In genomic region chr16:87136503-87136902, GRCm38 (mm10) we compare ENCODE assay signal across 24 mouse cellular contexts.
"Had no signal": no experiment of that assay in that cellular context is flagged by ENCODE, and none has a peak within 500 bp of the region (broad histone marks: within the 10 kb centered on the region; RNA-seq: fewer than 3 reads in every experiment).

No protein-coding gene starts in this region.

- H3K4me1 ChIP-seq: embryonic facial prominence, embryonic 10.5 days; embryonic facial prominence, embryonic 12.5 days; embryonic facial prominence, embryonic 13.5 days; embryonic facial prominence, embryonic 15.5 days; forebrain, embryonic 10.5 days; forebrain, embryonic 12.5 days; forebrain, embryonic 13.5 days; forebrain, embryonic 15.5 days had no signal

- H3K9ac ChIP-seq: embryonic facial prominence, embryonic 12.5 days; embryonic facial prominence, embryonic 13.5 days; embryonic facial prominence, embryonic 15.5 days; forebrain, embryonic 12.5 days; forebrain, embryonic 13.5 days; forebrain, embryonic 15.5 days; forebrain, postnatal 0 days had no signal

- DNase-seq: cerebellum, adult 9-10 months; cerebellum, adult 9-11 months; cerebellum, postnatal 10 days; cerebellum, postnatal 14 days; cerebellum, postnatal 25 days; cerebellum, postnatal 36 days; embryo, embryonic 11 days; forebrain, postnatal 0 days; gastrocnemius, postnatal 10 days; gastrocnemius, postnatal 14 days; gastrocnemius, postnatal 25 days; gastrocnemius, postnatal 36 days; heart, adult 18-20 months; heart, adult 2 months had no signal

- H3K4me2 ChIP-seq: embryonic facial prominence, embryonic 12.5 days; embryonic facial prominence, embryonic 13.5 days; embryonic facial prominence, embryonic 15.5 days; forebrain, embryonic 12.5 days; forebrain, embryonic 13.5 days; forebrain, embryonic 15.5 days had no signal

- H3K27me3 ChIP-seq: embryonic facial prominence, embryonic 12.5 days; embryonic facial prominence, embryonic 13.5 days; embryonic facial prominence, embryonic 15.5 days; forebrain, embryonic 12.5 days; forebrain, embryonic 13.5 days; forebrain, embryonic 15.5 days had no signal

- H3K9me3 ChIP-seq: embryonic facial prominence, embryonic 10.5 days; embryonic facial prominence, embryonic 12.5 days; embryonic facial prominence, embryonic 13.5 days; embryonic facial prominence, embryonic 15.5 days; forebrain, embryonic 10.5 days; forebrain, embryonic 12.5 days; forebrain, embryonic 13.5 days; forebrain, embryonic 15.5 days; heart, embryonic 10.5 days had no signal

- H3K27ac ChIP-seq: embryonic facial prominence, embryonic 10.5 days; embryonic facial prominence, embryonic 12.5 days; embryonic facial prominence, embryonic 13.5 days; embryonic facial prominence, embryonic 15.5 days; forebrain, embryonic 10.5 days; forebrain, embryonic 12.5 days; forebrain, embryonic 13.5 days; forebrain, embryonic 15.5 days; heart, adult 2 months; heart, embryonic 10.5 days had no signal

- H3K4me3 ChIP-seq: embryonic facial prominence, embryonic 10.5 days; embryonic facial prominence, embryonic 12.5 days; embryonic facial prominence, embryonic 13.5 days; embryonic facial prominence, embryonic 15.5 days; erythroblast, embryonic 14.5 days; forebrain, embryonic 10.5 days; forebrain, embryonic 12.5 days; forebrain, embryonic 13.5 days; forebrain, embryonic 15.5 days; heart, adult 2 months; heart, embryonic 10.5 days had no signal

- H3K36me3 ChIP-seq: embryonic facial prominence, embryonic 10.5 days; embryonic facial prominence, embryonic 12.5 days; embryonic facial prominence, embryonic 13.5 days; embryonic facial prominence, embryonic 15.5 days; forebrain, embryonic 10.5 days; forebrain, embryonic 12.5 days; forebrain, embryonic 15.5 days; heart, embryonic 10.5 days had no signal
